Mouse (Mus musculus) layer of hippocampus, adult 9-10 months (tissue): ENCODE data around the gene Pla2g2c.

Experiments used
- DNase-seq: peaks from one replicate; pipeline ENCODE4 v3.0.0; 2022; ENCODE audit warnings: low spot score

Gene Pla2g2c

GRCm38 (mm10) chr4:138709246-138709645, 15.3 kb upstream of the Pla2g2c start:
- DNase-seq = no peak

GRCm38 (mm10) chr4:138709944-138710343, 14.6 kb upstream of the Pla2g2c start:
- DNase-seq = no peak

GRCm38 (mm10) chr4:138710633-138711032, 14.0 kb upstream of the Pla2g2c start:
- DNase-seq = no peak

GRCm38 (mm10) chr4:138711051-138711820, 13.4 kb upstream of the Pla2g2c start:
- DNase-seq = no peak

GRCm38 (mm10) chr4:138712096-138712495, 12.5 kb upstream of the Pla2g2c start:
- no peak for DNase-seq

GRCm38 (mm10) chr4:138712621-138713020, 12.0 kb upstream of the Pla2g2c start:
- DNase-seq = no peak

GRCm38 (mm10) chr4:138714186-138714585, 10.4 kb upstream of the Pla2g2c start:
- no peak for DNase-seq

- DNase-seq = no peak
Measured at GRCm38 (mm10) chr4:138716697-138717096, 7.9 kb upstream of the Pla2g2c start.

GRCm38 (mm10) chr4:138718586-138719263, 5.9 kb upstream of the Pla2g2c start:
- no peak for DNase-seq

- DNase-seq = no peak
Measured at GRCm38 (mm10) chr4:138719264-138719596, 5.4 kb upstream of the Pla2g2c start.

GRCm38 (mm10) chr4:138723493-138724281, 905 bp upstream of the Pla2g2c start:
- no peak for DNase-seq

GRCm38 (mm10) chr4:138725127-138725461, 502 bp downstream of the Pla2g2c start:
- DNase-seq = no peak

GRCm38 (mm10) chr4:138725751-138726150, 1.2 kb downstream of the Pla2g2c start:
- DNase-seq = no peak

- no peak for DNase-seq
Measured at GRCm38 (mm10) chr4:138729018-138729703, 4.6 kb downstream of the Pla2g2c start.

GRCm38 (mm10) chr4:138734105-138734504, 9.5 kb downstream of the Pla2g2c start:
- no peak for DNase-seq

- DNase-seq = no peak
Measured at GRCm38 (mm10) chr4:138734863-138735262, 10.3 kb downstream of the Pla2g2c start.

- DNase-seq = no peak
Measured at GRCm38 (mm10) chr4:138737031-138737430, 12.4 kb downstream of the Pla2g2c start, which contains the start of gene Ubxn10. Ubxn10 (minus strand) TSS chr4:138737167.

GRCm38 (mm10) chr4:138739136-138739851, 14.7 kb downstream of the Pla2g2c start:
- no peak for DNase-seq

- no peak for DNase-seq
Measured at GRCm38 (mm10) chr4:138745884-138746283, 21.3 kb downstream of the Pla2g2c start.

GRCm38 (mm10) chr4:138746866-138747265, 22.3 kb downstream of the Pla2g2c start:
- DNase-seq = no peak

- DNase-seq = no peak
Measured at GRCm38 (mm10) chr4:138747851-138748250, 23.3 kb downstream of the Pla2g2c start.
